Mouse (Mus musculus): ENCODE measurements at regions not wholly inside any gene's neighbourhood (a gene's known extent, or its start where the extent isn't known, plus 50 kb on each side); places are given as distances from the start of the nearest gene placed in this dataset.

DNA sequence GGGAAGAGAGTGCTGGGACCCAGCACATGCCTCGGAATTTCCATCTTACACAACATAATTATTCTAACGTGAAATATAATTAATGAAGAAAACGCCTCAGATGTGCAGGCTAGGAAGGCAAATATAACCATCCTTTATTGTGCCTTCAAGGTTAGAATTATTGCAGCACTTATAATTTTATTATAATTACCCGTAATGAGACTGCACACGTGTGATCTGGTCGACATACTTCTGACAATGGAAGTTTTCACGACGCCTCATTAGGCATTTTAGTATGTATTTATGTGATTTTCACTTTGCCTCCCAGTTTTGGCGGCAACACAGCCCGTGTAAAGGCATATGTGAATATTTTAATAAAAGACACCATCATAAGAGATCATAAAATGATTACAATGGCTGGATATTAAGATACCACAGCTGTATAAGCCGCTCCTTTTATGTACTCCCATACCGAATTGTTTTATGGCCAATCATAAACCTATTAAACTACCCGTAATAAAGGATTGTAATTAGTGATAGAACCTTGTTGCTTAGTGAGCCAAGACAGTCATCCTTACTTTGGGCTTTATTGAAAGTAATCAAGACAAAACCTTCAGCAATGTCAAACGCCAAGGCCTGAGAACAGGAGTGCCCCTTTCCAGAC lies 281.6 kb upstream of the Irx2 start:
- WGBS, result 81% methylated on average over 14 of the region's 14 CpGs
- no peak overlapping the region for H3K4me3 ChIP-seq
- H3K36me3 ChIP-seq, result no peaks in the 10 kb centered on the region
- no peak overlapping the region for H3K27ac ChIP-seq
- peaks cover 14% of the 10 kb centered on the region; the same call in 1 of the 2 replicates for H3K4me1 ChIP-seq
- H3K9me3 ChIP-seq (replicated peaks), result no peaks in the 10 kb centered on the region
- H3K27me3 ChIP-seq (ENCODE audit: low read depth, poor library complexity, severe bottlenecking), result peaks cover 17% of the 10 kb centered on the region; the same call in 1 of the 2 replicates
- no peak for DNase-seq (ENCODE audit: low spot score)

DNA sequence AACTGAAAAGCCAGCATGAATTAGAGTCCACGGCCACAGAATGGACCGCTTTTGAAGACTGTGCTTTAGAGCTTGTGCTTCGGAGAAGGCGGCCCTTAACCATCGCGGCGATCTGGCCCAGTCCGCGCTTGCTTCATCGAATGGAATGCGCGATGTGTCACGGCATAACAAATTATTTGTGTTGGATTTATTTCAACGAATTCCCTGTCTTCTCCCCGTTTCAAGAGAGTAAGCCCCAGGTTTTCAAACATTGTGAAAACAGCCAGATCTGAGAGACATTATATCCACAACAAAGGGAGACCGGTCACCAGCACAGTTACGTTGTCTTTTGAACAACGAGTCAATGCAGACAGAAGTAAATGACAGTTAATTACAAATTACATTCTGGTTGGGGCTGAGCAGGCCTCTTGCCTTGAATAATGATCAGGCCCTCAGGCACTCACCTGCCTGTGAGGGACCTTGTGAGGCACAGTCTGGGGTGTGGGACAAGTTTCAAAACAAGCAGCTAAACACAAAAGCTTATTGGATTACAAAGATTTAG lies 275.9 kb upstream of the Irx2 start:
- no peaks in the 10 kb centered on the region for H3K9me3 ChIP-seq (replicated peaks)
- H3K4me1 ChIP-seq, result no peaks in the 10 kb centered on the region
- no peak for DNase-seq (ENCODE audit: low spot score)
- no peaks in the 10 kb centered on the region for H3K36me3 ChIP-seq
- H3K4me3 ChIP-seq, result no peak overlapping the region
- H3K27ac ChIP-seq, result no peak overlapping the region
- 0 out of 2 replicates have a peak, but pooled peaks cover 13% of the 10 kb centered on the region for H3K27me3 ChIP-seq (ENCODE audit: low read depth, poor library complexity, severe bottlenecking)
- WGBS, result 70% methylated on average over 18 of the region's 18 CpGs

DNA sequence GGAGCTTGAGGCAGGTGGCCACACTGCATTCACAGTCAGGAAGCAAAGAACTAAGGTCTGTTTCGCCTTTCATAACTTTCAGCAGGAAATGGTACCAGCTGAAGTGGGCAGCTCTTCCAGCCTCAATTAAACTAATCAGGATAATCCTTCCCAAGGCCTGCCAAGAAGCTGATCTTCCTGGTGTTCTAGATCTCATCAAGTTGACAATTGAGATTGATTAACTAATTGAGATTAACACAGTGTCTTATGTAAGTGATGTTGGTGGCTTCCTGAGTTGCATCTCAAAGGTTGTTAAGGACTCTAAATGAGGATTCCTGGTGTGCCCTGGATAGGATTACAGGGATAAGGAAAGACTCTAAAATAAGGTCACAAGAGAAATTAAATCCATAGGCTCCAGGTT lies 273.3 kb upstream of the Irx2 start:
- H3K4me3 ChIP-seq, result no peak overlapping the region
- no peaks in the 10 kb centered on the region for H3K36me3 ChIP-seq
- peaks cover 24% of the 10 kb centered on the region; the same call in 1 of the 2 replicates for H3K27me3 ChIP-seq (ENCODE audit: low read depth, poor library complexity, severe bottlenecking)
- no peak for DNase-seq (ENCODE audit: low spot score)
- WGBS, result 83% methylated on average over 1 of the region's 1 CpGs
- no peaks in the 10 kb centered on the region for H3K9me3 ChIP-seq (replicated peaks)
- H3K27ac ChIP-seq, result no peak overlapping the region
- no peaks in the 10 kb centered on the region for H3K4me1 ChIP-seq

DNA sequence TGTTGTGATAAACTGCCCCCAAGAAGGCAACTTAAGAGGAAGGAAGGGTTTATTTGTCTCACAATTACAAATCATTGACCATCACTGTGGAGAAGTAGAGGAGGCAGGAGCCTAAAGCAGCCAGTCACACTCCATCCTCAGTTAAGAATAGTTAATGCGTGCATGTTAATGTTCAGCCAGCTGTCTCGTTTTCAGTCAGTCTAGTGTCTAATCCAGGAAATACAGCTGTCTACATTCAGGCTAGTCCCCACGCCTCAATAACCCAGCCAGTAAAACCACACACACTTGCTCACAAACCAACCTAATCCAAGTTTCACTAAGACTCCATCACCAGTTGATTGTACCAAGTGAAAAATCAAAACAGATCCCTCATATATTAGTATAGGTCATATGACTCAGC lies 272.8 kb upstream of the Irx2 start:
- Histone ChIP-seq H3K36me3 (no peaks in the 10 kb centered on the region), H3K27me3 (ENCODE audit: low read depth, poor library complexity, severe bottlenecking) (peaks cover 27% of the 10 kb centered on the region; the same call in 1 of the 2 replicates), H3K27ac (no peak overlapping the region), H3K4me1 (no peaks in the 10 kb centered on the region), H3K9me3 (replicated peaks) (no peaks in the 10 kb centered on the region), H3K4me3 (no peak overlapping the region)
- 83% methylated on average over 3 of the region's 3 CpGs for WGBS
- no peak for DNase-seq (ENCODE audit: low spot score)

DNA sequence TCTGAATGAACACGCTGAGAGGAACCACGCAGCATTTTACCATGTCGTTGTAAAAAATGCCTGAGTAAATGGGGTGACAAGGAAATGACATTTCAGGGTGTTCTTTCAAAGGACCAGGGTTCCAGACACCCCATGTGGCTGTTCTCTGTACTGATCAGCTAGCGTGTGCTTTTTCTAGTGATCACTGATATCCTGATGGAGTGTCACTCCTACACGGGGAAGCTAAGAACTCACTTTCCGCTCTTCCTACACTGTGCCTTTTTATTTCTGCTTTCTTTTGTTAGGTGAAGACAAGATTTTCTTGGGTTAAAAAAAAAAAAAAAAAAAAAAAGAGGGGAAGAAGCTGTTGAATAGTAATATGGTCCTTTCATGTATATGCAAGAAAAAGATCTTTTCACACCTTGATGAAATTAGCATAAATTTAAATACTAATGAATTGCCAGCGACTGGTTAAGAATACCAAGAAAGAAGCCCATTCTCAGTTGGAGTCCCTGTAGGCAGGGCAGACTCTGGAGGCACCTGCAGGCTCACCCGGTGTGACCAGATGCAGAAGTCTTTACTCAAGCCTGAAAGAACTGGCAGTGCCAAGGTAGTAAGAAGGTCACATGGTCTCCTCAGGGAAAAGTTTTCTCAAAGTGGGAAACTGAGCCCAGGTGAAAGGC lies 270.2 kb upstream of the Irx2 start:
- H3K27me3 ChIP-seq (ENCODE audit: low read depth, poor library complexity, severe bottlenecking), result peaks cover 52% of the 10 kb centered on the region
- H3K36me3 ChIP-seq, result no peaks in the 10 kb centered on the region
- no peaks in the 10 kb centered on the region for H3K9me3 ChIP-seq (replicated peaks)
- H3K4me3 ChIP-seq, result no peak overlapping the region
- 39% methylated on average over 8 of the region's 8 CpGs for WGBS
- H3K27ac ChIP-seq, result no peak overlapping the region
- DNase-seq (ENCODE audit: low spot score), result no peak
- H3K4me1 ChIP-seq, result no peaks in the 10 kb centered on the region

DNA sequence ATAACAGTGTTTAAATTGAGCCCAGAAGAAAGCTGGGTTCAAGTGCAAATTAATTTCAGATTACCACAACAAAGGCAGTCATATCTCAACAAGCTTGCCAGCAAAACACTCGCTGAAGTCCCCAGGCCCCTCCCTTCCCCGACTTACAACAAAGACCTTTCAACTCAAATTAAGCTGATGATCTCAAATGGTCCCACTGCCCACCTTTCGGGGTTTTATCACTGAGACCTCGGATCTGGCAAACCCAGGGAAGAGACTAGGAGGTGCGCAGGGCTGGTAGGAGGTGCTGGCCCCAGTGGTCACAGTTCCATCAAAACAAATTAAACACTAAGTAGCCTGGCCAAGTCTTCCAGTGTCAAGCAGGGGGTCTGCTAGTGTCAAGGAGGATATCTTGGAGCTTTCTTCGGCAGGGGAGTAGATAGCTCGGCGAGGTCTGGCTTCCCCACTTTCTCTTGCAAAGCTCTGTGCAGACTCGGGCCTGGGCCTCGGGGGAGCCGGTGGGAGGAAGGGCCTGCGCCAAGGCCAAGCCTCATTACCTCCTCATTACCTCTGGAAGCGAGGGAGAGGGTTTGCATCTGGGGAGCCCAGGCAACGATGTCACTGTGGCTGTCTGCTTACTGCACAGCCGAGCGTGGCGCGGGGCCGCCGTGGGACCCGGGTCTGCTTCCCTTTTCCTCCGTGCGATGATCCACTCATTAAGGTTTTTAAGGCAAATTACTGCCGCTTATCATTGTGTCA lies 262.9 kb upstream of the Irx2 start:
- peak; percentile 62 for DNase-seq (ENCODE audit: low spot score)
- peaks cover 20% of the 10 kb centered on the region for H3K4me1 ChIP-seq
- H3K27me3 ChIP-seq (ENCODE audit: low read depth, poor library complexity, severe bottlenecking), result peaks cover 99% of the 10 kb centered on the region
- no peaks in the 10 kb centered on the region for H3K36me3 ChIP-seq
- H3K27ac ChIP-seq, result 0 out of 2 replicates have a peak overlapping the region, but pooled peaks have one; percentile 26
- peak overlapping the region; percentile 41 for H3K4me3 ChIP-seq
- H3K9me3 ChIP-seq (replicated peaks), result no peaks in the 10 kb centered on the region
- 6% methylated on average over 24 of the region's 24 CpGs for WGBS

DNA sequence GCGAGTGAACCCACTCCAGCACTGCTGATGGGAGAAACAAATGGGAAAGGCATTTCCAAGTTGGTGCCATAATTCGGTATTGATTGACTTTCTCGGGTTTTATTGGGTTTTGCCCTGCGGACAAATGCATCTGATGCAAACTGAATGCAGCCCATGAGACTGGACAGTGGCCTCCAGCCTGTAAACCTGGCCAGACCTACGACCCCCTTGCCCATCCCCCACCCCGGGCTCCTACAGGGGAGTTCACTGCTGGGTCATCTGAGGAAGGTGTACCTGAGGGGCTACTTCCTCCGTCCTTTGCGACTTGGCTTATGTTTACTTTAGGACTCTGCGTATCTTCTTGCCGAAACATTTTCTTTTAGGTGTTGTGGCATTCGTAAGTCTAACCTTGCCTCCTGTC lies 262.3 kb upstream of the Irx2 start:
- 17% methylated on average over 11 of the region's 11 CpGs for WGBS
- DNase-seq (ENCODE audit: low spot score), result peak; percentile 55

DNA sequence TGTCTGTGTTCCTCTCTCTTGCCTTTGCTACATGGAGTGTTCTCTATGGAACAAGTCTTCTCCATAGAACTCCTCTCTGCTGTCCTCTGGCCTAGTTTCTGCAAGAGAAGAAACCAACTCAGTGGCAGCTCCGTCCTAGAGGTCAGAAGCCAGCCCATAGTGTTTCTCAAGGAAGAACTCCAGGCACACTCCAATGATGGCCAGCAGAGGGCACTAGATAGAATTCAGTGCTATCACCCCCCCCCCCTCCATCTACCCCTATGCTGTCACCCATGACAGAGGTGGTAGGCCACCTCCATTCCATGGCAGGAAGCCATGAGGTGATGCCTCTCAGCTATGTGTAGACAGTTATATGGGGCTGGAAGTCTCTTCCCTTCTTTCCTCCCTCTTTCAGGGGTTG lies 258.5 kb upstream of the Irx2 start:
- H3K4me1 ChIP-seq, result peaks cover 17% of the 10 kb centered on the region
- H3K27ac ChIP-seq, result no peak overlapping the region
- H3K27me3 ChIP-seq (ENCODE audit: low read depth, poor library complexity, severe bottlenecking), result peaks cover 72% of the 10 kb centered on the region
- no peak overlapping the region for H3K4me3 ChIP-seq
- no peaks in the 10 kb centered on the region for H3K9me3 ChIP-seq (replicated peaks)
- no peak for DNase-seq (ENCODE audit: low spot score)
- 79% methylated on average over 1 of the region's 1 CpGs for WGBS
- no peaks in the 10 kb centered on the region for H3K36me3 ChIP-seq

More for the DNA sequence above, 262.3 kb upstream of the Irx2 start:
- Histone ChIP-seq H3K27me3 (ENCODE audit: low read depth, poor library complexity, severe bottlenecking) (peaks cover 99% of the 10 kb centered on the region), H3K9me3 (replicated peaks) (no peaks in the 10 kb centered on the region), H3K4me1 (peaks cover 20% of the 10 kb centered on the region), H3K36me3 (no peaks in the 10 kb centered on the region), H3K4me3 (peak overlapping the region; percentile 41), H3K27ac (no peak overlapping the region)

DNA sequence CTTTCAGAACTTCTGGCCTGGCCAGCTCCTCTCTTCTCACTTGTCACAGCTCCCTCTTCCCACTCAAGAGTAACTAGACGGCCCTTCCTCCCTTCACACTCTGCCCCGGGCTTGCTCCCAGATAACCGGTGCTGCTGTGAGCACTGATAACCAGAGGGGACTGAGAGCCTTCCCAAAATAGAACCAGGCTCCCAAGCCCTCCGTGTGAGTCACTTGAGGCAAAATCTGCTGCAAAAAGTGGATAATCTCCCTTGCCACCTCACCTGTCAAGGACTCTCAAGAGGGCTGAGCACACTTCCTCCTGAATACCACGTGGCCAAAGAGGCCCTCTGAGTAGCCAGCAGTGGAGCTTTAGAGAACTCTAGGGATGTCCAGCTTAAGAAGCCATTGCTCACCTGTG lies 257.6 kb upstream of the Irx2 start:
- Histone ChIP-seq H3K9me3 (replicated peaks) (no peaks in the 10 kb centered on the region), H3K4me1 (peaks cover 9% of the 10 kb centered on the region), H3K27ac (no peak overlapping the region), H3K4me3 (no peak overlapping the region), H3K36me3 (no peaks in the 10 kb centered on the region), H3K27me3 (ENCODE audit: low read depth, poor library complexity, severe bottlenecking) (peaks cover 63% of the 10 kb centered on the region)
- DNase-seq (ENCODE audit: low spot score), result no peak
- 37% methylated on average over 5 of the region's 5 CpGs for WGBS

DNA sequence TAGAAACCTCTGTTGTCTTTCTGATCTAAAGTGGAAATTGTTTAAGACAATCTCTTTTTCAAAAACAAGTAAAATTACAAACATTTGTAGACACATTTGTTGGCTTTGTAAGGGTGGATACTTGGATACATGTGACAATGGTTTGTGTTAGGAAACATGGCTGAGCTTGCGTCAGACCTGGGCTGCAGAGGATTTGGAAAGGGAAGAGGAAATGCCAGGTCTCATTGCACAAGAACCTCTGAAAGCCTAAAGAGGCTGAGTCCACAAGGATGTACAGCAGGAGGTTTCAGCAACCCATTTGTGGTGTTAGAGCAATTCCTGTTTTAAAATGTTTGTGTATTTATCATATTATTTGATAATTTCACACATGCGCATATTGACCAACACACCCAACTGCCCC lies 235.3 kb upstream of the Irx2 start:
- H3K27me3 ChIP-seq (ENCODE audit: low read depth, poor library complexity, severe bottlenecking), result no peaks in the 10 kb centered on the region
- H3K4me3 ChIP-seq, result no peak overlapping the region
- no peak for DNase-seq (ENCODE audit: low spot score)
- H3K36me3 ChIP-seq, result no peaks in the 10 kb centered on the region
- H3K4me1 ChIP-seq, result peaks cover 10% of the 10 kb centered on the region
- H3K9me3 ChIP-seq (replicated peaks), result no peaks in the 10 kb centered on the region
- WGBS, result 97% methylated on average over 2 of the region's 2 CpGs
- no peak overlapping the region for H3K27ac ChIP-seq

DNA sequence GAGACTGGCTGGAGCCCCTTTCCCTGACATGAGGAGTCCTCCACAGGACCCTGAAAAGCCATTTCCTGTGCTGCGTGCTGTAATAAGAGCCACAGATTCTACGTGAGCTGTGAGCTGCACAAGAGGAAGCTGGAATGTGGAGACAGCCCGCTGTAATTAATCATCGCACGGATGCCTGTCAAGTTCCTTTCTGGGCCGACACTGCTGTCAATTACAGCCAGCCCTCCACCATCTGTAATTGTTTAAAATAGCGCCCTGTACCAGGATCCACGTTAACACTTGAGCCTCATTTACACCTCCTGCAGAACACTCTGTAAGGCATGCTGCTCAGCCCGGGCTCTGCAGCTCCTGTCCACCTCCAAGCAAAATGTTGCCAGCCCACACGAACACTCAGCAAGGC lies 227.9 kb upstream of the Irx2 start:
- Histone ChIP-seq H3K27ac (peak overlapping the region; percentile 75), H3K36me3 (no peaks in the 10 kb centered on the region), H3K4me3 (peak overlapping the region; percentile 30), H3K27me3 (ENCODE audit: low read depth, poor library complexity, severe bottlenecking) (peaks cover 16% of the 10 kb centered on the region), H3K9me3 (replicated peaks) (no peaks in the 10 kb centered on the region), H3K4me1 (peaks cover 33% of the 10 kb centered on the region)
- WGBS, result 11% methylated on average over 10 of the region's 10 CpGs
- peak; percentile 82 for DNase-seq (ENCODE audit: low spot score)

DNA sequence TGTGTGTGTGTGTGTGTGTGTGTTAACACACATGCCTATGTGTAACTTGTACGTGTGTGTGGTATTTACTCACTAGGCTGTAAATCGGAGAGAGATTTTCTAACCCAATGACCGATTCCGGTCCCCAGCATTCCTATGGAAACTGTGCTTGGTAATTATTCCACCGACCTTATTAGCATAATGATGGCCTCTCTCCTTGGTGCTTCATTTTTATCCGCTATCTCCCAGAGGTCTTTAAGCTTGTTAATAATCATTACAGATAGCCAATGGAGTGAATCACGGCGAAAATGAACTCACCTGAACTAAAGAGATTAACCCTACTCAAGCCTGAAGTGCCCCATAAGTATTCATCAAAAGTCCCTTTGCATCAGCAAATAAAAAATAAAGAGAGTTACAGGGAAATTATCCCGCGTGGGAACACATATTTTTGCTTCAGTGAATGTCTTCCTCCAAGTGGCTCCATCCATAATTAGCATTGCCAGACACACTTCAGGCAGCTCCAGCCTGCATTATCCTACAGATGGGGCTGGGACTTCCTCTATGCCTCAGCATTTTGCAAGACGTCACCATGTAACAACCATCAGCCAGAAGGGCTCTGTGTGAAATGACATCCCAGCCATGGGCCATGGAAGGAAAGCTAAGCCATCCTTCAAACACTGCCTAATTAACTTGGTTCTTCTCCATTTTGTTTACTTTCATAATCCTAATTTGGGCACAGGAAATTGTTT lies 219.2 kb upstream of the Irx2 start:
- H3K27ac ChIP-seq, result no peak overlapping the region
- H3K4me1 ChIP-seq, result no peaks in the 10 kb centered on the region
- H3K36me3 ChIP-seq, result no peaks in the 10 kb centered on the region
- H3K4me3 ChIP-seq, result no peak overlapping the region
- no peak for DNase-seq (ENCODE audit: low spot score)
- WGBS, result 88% methylated on average over 11 of the region's 11 CpGs
- no peaks in the 10 kb centered on the region for H3K9me3 ChIP-seq (replicated peaks)
- H3K27me3 ChIP-seq (ENCODE audit: low read depth, poor library complexity, severe bottlenecking), result 0 out of 2 replicates have a peak, but pooled peaks cover 7% of the 10 kb centered on the region
